Mouse (Mus musculus): ENCODE measurements around the gene Nccrp1.

DNA sequence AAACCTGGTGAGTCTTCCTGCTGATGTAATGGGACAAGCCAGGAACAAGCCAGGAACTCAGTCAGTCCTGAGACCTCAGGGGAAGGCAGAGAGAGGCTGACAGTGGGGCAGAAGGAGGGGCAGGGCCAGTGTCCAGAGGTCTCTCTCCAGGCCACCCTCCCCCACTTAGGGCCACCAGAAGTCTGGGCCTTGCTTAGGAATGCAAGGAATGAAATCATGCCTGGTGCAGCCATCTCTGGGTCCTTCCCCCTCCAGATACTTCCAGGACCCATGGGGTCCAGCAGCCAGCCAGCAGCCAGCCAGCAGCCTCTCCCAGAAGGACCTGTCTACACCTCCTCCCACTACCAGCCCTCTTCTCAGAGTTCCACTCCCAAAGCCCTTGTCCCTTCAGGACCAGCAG is 40.6 kb upstream of the Nccrp1 start:
- no peak for TF ChIP-seq POLR2A (IDR thresholded peaks at IDR 0.05; ENCODE audit: low read depth, low read length)
- no peak for TF ChIP-seq CTCF (IDR thresholded peaks at IDR 0.05; ENCODE audit: extremely low read depth, insufficient read depth, insufficient read length, insufficient replicate concordance)
